Mouse (Mus musculus): ENCODE measurements around the gene Rbfox2. TPM values are rescaled to one million over a fixed set of nuclear protein-coding genes. Genes with fewer than 3 reads are reported as not detected.

The Rbfox2 gene
- total RNA-seq, 2 experiments from 2014 or later, result 243 TPM

GRCm38 (mm10) chr15:77107169-77107908, 199.5 kb downstream of the Rbfox2 start:
- no peak for DNase-seq (ENCODE audit: low spot score in 2 of 2)
- no peak for TF ChIP-seq CTCF (conservative IDR thresholded peaks at IDR 0.05)
- no peak overlapping the region for H3K27ac ChIP-seq

GRCm38 (mm10) chr15:77105273-77105672, 201.5 kb downstream of the Rbfox2 start:
- no peak for TF ChIP-seq CTCF (conservative IDR thresholded peaks at IDR 0.05)
- peak overlapping the region; percentile 59 for H3K27ac ChIP-seq
- no peak overlapping the region for H3K4me3 ChIP-seq
- DNase-seq (ENCODE audit: low spot score in 2 of 2), result no peak

More at GRCm38 (mm10) chr15:77107169-77107908, 199.5 kb downstream of the Rbfox2 start:
- H3K4me3 ChIP-seq, result no peak overlapping the region

- Histone ChIP-seq H3K4me3 (no peak overlapping the region), H3K27ac (peak overlapping the region; percentile 59)
- no peak for TF ChIP-seq CTCF (conservative IDR thresholded peaks at IDR 0.05)
- no peak for DNase-seq (ENCODE audit: low spot score in 2 of 2)
Measured at GRCm38 (mm10) chr15:77104349-77105158, 202.2 kb downstream of the Rbfox2 start.

GRCm38 (mm10) chr15:77102685-77103084, 204.1 kb downstream of the Rbfox2 start:
- no peak for TF ChIP-seq CTCF (conservative IDR thresholded peaks at IDR 0.05)
- Histone ChIP-seq H3K4me3 (no peak overlapping the region), H3K27ac (peak overlapping the region; percentile 23; the same call in 1 of the 2 replicates)
- DNase-seq (ENCODE audit: low spot score in 2 of 2), result no peak

GRCm38 (mm10) chr15:77099756-77100155, 207.0 kb downstream of the Rbfox2 start:
- TF ChIP-seq CTCF (conservative IDR thresholded peaks at IDR 0.05), result no peak
- Histone ChIP-seq H3K27ac (peak overlapping the region; percentile 75), H3K4me3 (no peak overlapping the region)
- DNase-seq (ENCODE audit: low spot score in 2 of 2), result no peak

- no peak for DNase-seq (ENCODE audit: low spot score in 2 of 2)
- no peak for TF ChIP-seq CTCF (conservative IDR thresholded peaks at IDR 0.05)
- Histone ChIP-seq H3K27ac (peak overlapping the region; percentile 49), H3K4me3 (no peak overlapping the region)
Measured at GRCm38 (mm10) chr15:77097358-77097757, 209.4 kb downstream of the Rbfox2 start.

- H3K27ac ChIP-seq, result no peak overlapping the region
- H3K4me3 ChIP-seq, result no peak overlapping the region
- DNase-seq (ENCODE audit: low spot score in 2 of 2), result no peak
- no peak for TF ChIP-seq CTCF (conservative IDR thresholded peaks at IDR 0.05)
Measured at GRCm38 (mm10) chr15:77095216-77095615, 211.6 kb downstream of the Rbfox2 start.

GRCm38 (mm10) chr15:77094431-77094830, 212.4 kb downstream of the Rbfox2 start:
- TF ChIP-seq CTCF (conservative IDR thresholded peaks at IDR 0.05), result no peak
- H3K4me3 ChIP-seq, result no peak overlapping the region
- H3K27ac ChIP-seq, result no peak overlapping the region
- DNase-seq (ENCODE audit: low spot score in 2 of 2), result no peak

GRCm38 (mm10) chr15:77091394-77091793, 215.4 kb downstream of the Rbfox2 start:
- Histone ChIP-seq H3K4me3 (no peak overlapping the region), H3K27ac (peak overlapping the region; percentile 66; the same call in 1 of the 2 replicates)
- no peak for DNase-seq (ENCODE audit: low spot score in 2 of 2)
- TF ChIP-seq CTCF (conservative IDR thresholded peaks at IDR 0.05), result no peak

GRCm38 (mm10) chr15:77090531-77090930, 216.3 kb downstream of the Rbfox2 start:
- Histone ChIP-seq H3K4me3 (no peak overlapping the region), H3K27ac (peak overlapping the region; percentile 66)
- TF ChIP-seq CTCF (conservative IDR thresholded peaks at IDR 0.05), result no peak
- DNase-seq (ENCODE audit: low spot score in 2 of 2), result no peak

- no peak for TF ChIP-seq CTCF (conservative IDR thresholded peaks at IDR 0.05)
- no peak overlapping the region for H3K4me3 ChIP-seq
- H3K27ac ChIP-seq, result peak overlapping the region; percentile 66
- no peak for DNase-seq (ENCODE audit: low spot score in 2 of 2)
Measured at GRCm38 (mm10) chr15:77089249-77089648, 217.6 kb downstream of the Rbfox2 start.

- TF ChIP-seq CTCF (conservative IDR thresholded peaks at IDR 0.05), result no peak
- no peak for DNase-seq (ENCODE audit: low spot score in 2 of 2)
- H3K27ac ChIP-seq, result no peak overlapping the region
- H3K4me3 ChIP-seq, result no peak overlapping the region
Measured at GRCm38 (mm10) chr15:77086488-77086887, 220.3 kb downstream of the Rbfox2 start.

- no peak for TF ChIP-seq CTCF (conservative IDR thresholded peaks at IDR 0.05)
- H3K4me3 ChIP-seq, result no peak overlapping the region
Measured at GRCm38 (mm10) chr15:77085818-77086217, 221.0 kb downstream of the Rbfox2 start.

More at GRCm38 (mm10) chr15:77085818-77086217, 221.0 kb downstream of the Rbfox2 start:
- DNase-seq (ENCODE audit: low spot score in 2 of 2), result no peak
- H3K27ac ChIP-seq, result peak overlapping the region; percentile 29; the same call in 1 of the 2 replicates
